Mouse (Mus musculus) effector memory CD4-positive, alpha-beta T cell, adult 5 months (primary cell): ENCODE data around the gene Gm5936. TPM values are rescaled to one million over a fixed set of nuclear protein-coding genes. Genes with fewer than 3 reads are reported as not detected.

Experiments
- polyA plus RNA-seq: library from polyadenylated mRNA; unstranded; fragments of 100-300 nt; shearing (Covaris generic); gene quantifications from one replicate; pipeline ENCODE4 v1.2.1, GENCODE M21; 2017

Gene Gm5936
- not detected for polyA plus RNA-seq

GRCm38 (mm10) chrX:74836842-74837522, at the start of gene Gm5936:
Gene Gm5936, plus strand, starts transcription at chrX:74837196.

Other genes with a start within 250 kb of the Gm5936 start
- not detected for gene Olfr1325, start 244.5 kb upstream of the Gm5936 start, polyA plus RNA-seq
- not detected for gene Gm5640, start 191.6 kb upstream of the Gm5936 start, polyA plus RNA-seq
- not detected for gene Gm6890, start 96.3 kb upstream of the Gm5936 start, polyA plus RNA-seq
- gene Gab3, start 248.3 kb downstream of the Gm5936 start, polyA plus RNA-seq, result 24.7 TPM